Mouse (Mus musculus): ENCODE data around the gene Stox2.

Stox2 gene

DNA sequence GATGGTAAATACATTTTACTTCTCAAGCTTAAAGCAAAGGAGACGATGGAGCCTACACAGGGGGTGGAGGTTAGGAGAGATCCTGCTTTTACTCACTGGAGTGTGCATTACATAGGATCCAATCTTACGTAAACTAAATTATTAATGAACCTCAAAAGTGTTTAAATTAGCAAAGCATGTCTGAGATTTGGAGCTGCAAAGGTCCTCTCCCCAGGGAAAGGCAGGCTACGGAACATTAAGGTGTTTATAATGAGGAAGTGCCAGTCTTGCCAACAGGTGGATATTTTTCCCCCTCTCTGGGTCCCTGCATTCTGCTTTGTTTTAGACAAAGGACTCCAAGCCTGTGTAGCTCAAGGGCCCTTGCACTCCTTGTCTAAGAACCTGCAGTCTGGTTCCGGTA lies 205.3 kb downstream of the Stox2 start:
- no peak for DNase-seq

DNA sequence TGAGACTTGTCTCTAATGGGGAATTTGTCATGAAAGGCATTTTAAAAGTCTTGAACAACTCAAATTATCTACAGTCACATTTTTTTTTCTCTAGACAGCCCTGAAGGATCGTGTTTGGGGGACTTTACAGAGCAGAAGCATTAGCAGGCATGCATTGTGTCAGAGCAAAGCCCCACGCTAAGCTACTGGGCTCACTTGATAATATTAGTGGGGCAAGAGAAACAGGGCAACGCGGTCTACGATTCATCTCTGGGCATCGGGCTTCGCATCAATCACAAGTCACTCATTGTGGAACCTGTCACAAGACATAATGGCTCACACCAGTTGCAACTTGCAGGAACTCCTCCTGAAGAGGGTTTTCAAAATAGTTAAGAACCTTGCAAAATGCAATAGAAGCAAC lies 205.9 kb downstream of the Stox2 start:
- DNase-seq = no peak

GRCm38 (mm10) chr8:47232081-47232480 lies 214.1 kb downstream of the Stox2 start:
- no peak for DNase-seq

DNA sequence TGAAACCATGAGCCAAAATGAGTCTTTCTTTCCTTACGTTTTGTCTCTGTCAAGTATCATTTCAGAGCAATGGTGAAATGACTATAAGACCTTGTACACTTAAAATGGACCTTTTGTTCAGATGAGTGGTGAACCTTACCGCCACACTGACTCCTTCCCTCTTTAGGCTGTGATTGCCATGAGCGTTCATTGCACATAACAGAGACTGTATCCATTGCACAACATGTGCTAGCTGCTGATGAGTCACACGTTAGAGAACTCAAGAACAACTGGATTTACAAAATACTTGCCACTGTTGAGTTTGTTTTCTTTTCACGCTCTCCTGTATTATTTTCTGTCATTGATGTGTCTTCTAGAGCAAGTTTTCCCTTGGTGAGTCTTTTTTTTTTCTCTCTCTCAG lies 216.1 kb downstream of the Stox2 start:
- DNase-seq = no peak

- DNase-seq = no peak
These were observed 224.3 kb downstream of the Stox2 start for GRCm38 (mm10) chr8:47221851-47222250.

DNA sequence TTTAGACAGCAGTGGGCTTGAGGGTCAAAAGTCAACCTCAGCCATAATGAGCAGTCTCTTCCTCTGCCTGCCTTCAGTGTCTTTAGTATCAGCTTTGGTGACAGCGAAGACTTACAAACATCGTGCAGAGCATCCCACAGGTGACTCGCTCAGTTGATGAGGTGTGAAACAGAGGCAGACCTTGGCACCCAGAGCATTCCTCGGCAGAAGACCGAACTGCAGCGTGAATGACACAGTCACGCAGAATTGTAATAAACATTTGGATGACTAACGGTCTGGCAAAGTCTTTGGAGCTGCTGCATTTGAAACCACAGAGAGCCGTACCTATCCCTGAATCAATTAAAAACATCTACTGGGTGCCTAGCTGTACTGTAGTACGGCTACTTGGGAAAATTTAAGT lies 225.0 kb downstream of the Stox2 start:
- DNase-seq = no peak

DNA sequence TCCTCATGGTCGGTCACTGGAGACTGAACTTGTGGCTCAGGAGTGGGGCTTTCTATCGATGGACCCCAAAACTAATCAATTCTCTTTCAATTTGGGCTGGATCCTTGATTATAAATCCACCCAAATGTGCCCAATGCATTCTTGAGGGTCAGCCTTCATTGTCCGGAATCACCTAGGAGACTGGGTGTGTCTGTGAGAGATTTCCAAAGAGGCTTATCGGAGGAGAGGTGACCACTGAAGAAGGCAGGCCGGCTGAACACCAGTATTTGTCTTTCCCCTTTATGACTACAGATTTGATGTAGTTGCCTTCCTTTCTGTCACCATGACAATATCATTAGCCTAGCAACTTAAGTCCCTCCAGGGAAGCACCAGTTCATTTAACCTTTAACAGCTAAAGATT lies 225.8 kb downstream of the Stox2 start:
- no peak for DNase-seq

- DNase-seq = no peak
These were observed 227.6 kb downstream of the Stox2 start for GRCm38 (mm10) chr8:47218536-47218935.

- no peak for DNase-seq
These were observed 228.1 kb downstream of the Stox2 start for GRCm38 (mm10) chr8:47218021-47218420.

GRCm38 (mm10) chr8:47212124-47212523 lies 234.0 kb downstream of the Stox2 start:
- no peak for DNase-seq

DNA sequence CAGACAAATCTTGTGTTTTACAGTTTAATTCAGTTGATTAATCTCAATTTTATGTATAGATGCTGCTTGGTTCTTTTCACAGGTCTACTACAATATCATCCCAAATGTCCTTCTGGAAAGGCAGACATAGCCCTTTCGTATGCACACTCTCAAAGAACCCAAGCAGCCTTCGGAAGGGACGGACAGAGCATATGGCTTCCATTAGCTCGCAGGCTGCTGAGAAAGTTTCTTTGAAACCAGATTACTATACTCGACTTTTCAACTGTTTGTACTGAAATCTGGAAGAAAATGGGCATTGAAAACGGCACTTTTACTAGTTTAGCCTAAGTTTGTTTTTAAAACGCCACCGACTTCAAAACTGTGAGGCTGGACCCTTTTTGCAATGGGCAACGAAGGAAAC lies 234.9 kb downstream of the Stox2 start:
- no peak for DNase-seq

- no peak for DNase-seq
These were observed 237.9 kb downstream of the Stox2 start for GRCm38 (mm10) chr8:47208246-47208645.

DNA sequence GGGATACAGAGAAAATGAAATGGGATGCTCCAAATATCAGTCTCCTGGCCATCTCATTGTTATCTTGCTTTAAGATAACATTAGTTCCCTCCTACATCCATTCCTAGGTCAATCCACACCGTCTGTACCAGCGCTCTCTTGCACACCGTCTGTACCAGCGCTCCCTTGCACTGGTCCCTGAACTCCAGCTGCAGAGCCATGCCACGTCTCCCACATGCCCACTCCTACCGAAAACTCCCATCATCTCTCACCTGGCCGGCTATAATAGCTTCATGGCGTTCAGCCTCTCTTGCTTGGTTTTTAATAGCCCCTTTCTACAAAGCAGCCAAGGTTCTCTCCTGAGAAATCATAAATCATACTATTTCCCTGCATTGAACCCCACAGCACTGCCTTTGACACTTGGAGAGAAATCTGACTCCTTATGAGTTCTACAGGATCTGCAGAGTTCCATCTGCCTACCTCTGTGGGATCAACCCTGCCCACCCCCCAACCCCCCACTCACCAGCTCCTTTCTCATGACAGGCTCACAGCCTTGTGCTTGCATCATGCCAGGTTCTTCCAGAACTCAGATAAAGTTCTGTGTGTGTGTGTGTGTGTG lies 239.4 kb downstream of the Stox2 start:
- DNase-seq = no peak

GRCm38 (mm10) chr8:47205472-47205871 lies 240.7 kb downstream of the Stox2 start:
- no peak for DNase-seq

DNA sequence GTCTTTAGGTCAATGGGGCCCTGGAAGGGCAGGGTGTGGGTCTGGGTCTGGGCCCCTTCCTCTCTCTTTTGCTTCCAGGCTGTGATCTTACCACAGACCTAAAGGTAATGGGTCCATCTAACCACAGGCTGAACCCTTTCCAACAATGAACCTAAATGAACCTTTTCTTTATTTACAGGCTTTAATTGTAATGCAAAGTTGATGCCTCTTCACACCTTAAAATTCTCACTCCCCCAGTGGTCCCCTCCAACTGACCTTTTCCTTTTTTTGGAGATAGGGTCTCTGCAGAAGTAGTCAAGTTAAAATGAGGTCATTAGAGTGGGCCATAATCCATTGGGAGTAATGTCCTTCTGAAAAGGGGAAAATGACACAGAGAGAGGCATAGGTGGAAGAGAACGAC lies 249.8 kb downstream of the Stox2 start:
- DNase-seq = no peak

DNA sequence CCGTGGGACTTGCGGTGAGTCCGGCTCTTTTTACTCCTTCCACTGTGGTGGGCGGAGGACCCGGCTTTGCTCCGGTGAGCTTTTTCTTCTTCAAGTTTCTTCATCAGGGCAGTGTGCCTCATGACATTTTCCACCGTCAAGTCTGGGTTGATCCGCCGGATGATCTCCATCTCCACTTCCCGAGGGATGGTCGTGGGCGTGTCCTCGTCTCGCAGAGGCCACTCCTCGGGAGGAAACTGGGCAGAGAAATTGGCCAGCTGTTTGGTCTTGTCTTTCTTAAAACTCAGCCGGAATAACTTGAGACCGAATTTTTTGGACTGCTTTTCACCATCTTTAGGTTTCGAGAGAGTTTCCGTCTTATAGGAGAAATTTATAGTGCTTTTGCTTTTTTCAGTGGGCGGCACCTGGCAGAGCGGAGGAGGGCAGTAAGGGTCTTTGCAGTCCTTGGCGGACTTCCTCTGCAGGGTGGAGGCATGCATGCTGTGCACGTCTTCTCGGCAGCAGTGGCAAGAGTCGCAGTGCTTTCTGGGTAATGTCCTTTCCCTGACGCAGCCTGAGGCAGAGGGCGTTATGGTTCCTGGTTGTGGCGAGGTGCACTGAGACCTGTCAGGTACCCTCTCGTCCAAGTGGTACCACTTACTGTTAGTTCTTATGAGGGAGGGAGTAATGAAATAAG lies 252.7 kb downstream of the Stox2 start:
- no peak for DNase-seq

DNA sequence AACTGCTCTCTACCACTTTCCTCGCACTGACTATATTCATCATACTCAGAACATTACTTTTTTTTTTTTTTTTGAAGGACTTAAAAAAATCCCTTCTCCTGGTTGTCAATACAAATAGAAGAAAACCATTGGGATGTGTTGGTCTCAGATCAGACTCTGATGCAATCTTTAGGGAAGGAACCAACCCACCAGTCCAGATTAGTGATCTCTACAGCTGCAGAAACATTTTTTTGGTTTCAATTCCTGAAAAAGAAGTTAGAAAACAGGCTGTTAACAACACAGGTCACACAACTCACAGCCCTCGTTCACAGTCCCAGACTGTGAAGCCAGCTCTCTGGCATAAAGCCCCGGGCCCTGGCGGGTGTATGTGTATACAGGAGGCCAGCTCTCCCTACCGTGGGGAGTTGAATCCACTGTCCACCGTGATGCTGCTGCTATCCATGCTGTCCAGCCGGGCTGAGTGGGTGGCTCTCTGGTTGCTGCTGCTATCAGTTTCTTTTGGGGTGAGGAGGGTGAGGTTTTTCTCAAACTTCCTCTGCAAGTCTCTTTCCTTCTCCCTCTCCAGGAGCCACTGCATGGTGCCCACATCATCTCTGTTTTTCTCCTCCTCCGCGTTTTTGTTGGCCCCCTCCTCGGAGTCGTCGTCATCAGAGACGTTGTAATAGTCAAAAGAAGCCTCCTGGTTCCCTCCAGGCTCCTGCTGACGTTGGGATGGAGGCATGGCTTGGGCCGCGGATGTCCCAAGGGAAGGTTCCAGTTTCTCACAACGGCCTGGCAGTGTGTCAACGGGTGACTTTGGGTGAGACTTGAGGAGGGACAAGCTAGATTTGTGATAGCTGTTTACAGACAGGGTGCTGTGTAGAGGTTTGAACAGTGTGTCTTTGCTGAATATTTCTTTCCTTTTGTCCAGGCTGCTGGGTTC lies 254.5 kb downstream of the Stox2 start:
- no peak for DNase-seq

DNA sequence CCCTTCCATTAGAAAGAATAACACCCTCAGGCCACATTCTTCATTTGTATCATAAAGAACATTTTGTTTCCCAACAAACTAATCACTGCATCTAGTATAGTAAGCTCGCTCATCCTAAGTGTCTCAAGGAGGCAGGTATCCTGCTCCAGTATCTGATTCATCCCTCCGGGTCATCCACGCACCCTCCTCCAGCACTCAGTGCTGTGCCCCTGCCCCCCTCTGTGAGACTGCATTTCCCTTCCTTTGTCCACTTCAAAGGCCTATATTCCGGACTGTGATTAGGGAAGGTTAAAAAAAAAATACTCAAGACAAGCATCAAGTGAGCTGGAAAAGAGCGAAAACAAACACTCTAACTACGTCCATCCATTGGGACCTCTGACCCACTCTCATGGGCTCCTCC lies 260.8 kb downstream of the Stox2 start:
- DNase-seq = no peak

GRCm38 (mm10) chr8:47182771-47183558 lies 263.2 kb downstream of the Stox2 start:
- DNase-seq = no peak

DNA sequence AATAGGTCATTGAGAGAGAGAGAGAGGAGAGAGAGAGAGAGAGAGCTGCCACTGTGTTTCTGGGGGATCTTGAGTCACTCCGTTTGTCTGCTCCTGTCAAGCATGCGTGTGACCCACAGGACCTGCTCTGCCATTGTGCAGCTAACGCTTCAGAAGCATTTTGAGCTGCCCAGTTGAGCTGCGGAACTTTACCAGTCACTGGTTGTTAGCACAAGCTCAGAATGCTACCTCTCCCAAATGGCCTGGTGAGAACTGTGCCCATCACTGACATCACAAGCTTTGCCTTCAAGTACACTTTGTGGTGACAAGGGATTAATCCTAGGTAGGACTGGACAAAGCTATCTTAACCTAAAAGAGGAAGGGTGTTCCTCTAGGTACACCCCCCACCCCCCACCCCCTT lies 263.9 kb downstream of the Stox2 start:
- DNase-seq = no peak

- DNase-seq = no peak
These were observed 265.0 kb downstream of the Stox2 start for GRCm38 (mm10) chr8:47181032-47181698.

DNA sequence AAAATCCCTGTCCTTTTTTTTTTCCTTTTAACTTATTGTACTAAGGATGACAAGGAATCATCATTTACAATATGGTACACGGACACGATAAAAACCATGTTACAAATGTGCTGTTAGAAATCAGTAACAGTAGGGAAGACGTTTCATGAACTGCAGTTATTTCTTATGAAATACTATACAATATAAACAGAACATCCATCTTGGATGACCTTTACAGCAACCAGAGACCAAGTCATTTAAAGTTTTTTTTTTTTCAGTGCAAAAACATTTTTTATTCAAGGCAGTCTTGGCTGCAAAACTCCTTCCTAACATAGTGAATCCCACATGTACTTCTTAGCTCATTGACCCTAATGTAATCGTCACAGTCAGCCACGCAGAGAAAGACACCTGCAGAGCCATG lies 266.0 kb downstream of the Stox2 start:
- DNase-seq = no peak

DNA sequence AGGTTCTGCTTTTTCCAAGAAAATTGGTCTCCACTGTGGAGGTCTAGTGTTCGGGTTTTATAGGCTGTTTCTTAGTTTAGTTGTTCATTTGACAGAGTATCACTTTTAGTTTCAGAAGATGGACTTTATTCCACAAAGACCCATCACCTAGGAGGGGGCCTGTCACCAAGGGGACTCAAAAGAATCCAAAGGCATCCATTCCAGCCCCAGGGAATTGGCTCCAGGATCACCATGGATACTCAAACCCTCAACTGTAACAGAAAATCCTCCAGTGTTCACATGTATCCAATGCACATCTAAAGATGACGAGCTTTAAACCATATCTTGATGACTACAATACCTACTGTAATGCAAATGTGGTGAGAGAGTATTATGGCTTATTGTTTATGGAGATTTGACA lies 267.4 kb downstream of the Stox2 start:
- no peak for DNase-seq
